Mouse (Mus musculus) embryonic facial prominence, embryonic 13.5 days (tissue): Measurements from ENCODE around the gene Arl15. TPM values are rescaled to one million over a fixed set of nuclear protein-coding genes. Genes with fewer than 3 reads are reported as not detected.

Experiments used
- ATAC-seq: fragments of 200-750 bp; cut with Nextera tagmentation; 2 replicates; pipeline ENCODE4 v1.8.0; 2017; ENCODE audit warnings: low read depth; ENCODE audit not compliant: insufficient number of reproducible peaks, insufficient read depth, low FRiP score, low TSS enrichment
- H3K27ac ChIP-seq: fragments of 300-500 bp; sonication (generic); 2 replicates; pipeline ENCODE4 v1.5.1; 2015; ENCODE audit warnings: moderate library complexity, mild to moderate bottlenecking, inconsistent platforms
- H3K27me3 ChIP-seq: fragments of 300-500 bp; sonication (generic); 2 replicates; pipeline ENCODE4 v1.6.1; 2015; ENCODE audit warnings: mild to moderate bottlenecking, inconsistent platforms
- H3K36me3 ChIP-seq: fragments of 300-500 bp; sonication (generic); 2 replicates; pipeline ENCODE4 v1.6.1; 2015; ENCODE audit warnings: mild to moderate bottlenecking, inconsistent platforms
- H3K4me1 ChIP-seq: fragments of 300-500 bp; sonication (generic); 2 replicates; pipeline ENCODE4 v1.6.1; 2015; ENCODE audit warnings: inconsistent platforms
- H3K4me2 ChIP-seq: fragments of 300-500 bp; sonication (generic); 2 replicates; pipeline ENCODE4 v1.6.1; 2015; ENCODE audit warnings: moderate library complexity, mild to moderate bottlenecking, inconsistent platforms
- H3K4me3 ChIP-seq: fragments of 300-500 bp; sonication (generic); 2 replicates; pipeline ENCODE4 v1.5.1; 2015; ENCODE audit warnings: mild to moderate bottlenecking, inconsistent platforms
- H3K9ac ChIP-seq: fragments of 300-500 bp; sonication (generic); 2 replicates; pipeline ENCODE4 v1.6.1; 2015; ENCODE audit warnings: mild to moderate bottlenecking, inconsistent platforms
- H3K9me3 ChIP-seq: fragments of 300-500 bp; sonication (generic); 2 replicates; pipeline ENCODE4 v1.6.1; 2016; ENCODE audit warnings: inconsistent platforms
- WGBS: fragments of 180-500 bp; shearing (Covaris S2); methylation state at CpG from one replicate; pipeline ENCODE4 v1.1.7; 2015; ENCODE audit warnings: mixed read lengths; 5-methylcytosine and 5-hydroxymethylcytosine counted together
- polyA plus RNA-seq: library from polyadenylated mRNA; unstranded; fragments of >200 nt; fragmentation: Nextera tagmentation; extraction: Ambion mirVana; gene quantifications from 2 replicates; pipeline ENCODE4 v1.2.1, GENCODE M21; 2015

Gene Arl15
- polyA plus RNA-seq, 1 experiment from 2014 or later: 16.5 TPM

- Histone ChIP-seq H3K27ac (no peak overlapping the region), H3K27me3 (no peaks in the 10 kb centered on the region), H3K36me3 (no peaks in the 10 kb centered on the region), H3K9me3 (no peaks in the 10 kb centered on the region), H3K9ac (no peak overlapping the region), H3K4me1 (peaks cover 11% of the 10 kb centered on the region), H3K4me3 (no peak overlapping the region), H3K4me2 (no peak overlapping the region)
- ATAC-seq: no peak
- WGBS: 67% methylated on average over 15 of the region's 15 CpGs
Observed at GRCm38 (mm10) chr13:114144052-114145046, 350.0 kb downstream of the Arl15 start.

GRCm38 (mm10) chr13:114145249-114145648 lies 350.9 kb downstream of the Arl15 start:
- no peaks in the 10 kb centered on the region for H3K27me3 ChIP-seq
- WGBS: 83% methylated on average over 8 of the region's 8 CpGs

GRCm38 (mm10) chr13:114150856-114151697 lies 356.8 kb downstream of the Arl15 start:
- Histone ChIP-seq H3K27ac (no peak overlapping the region), H3K36me3 (peaks cover 7% of the 10 kb centered on the region), H3K4me2 (no peak overlapping the region), H3K4me3 (no peak overlapping the region), H3K4me1 (no peaks in the 10 kb centered on the region), H3K9ac (no peak overlapping the region), H3K27me3 (no peaks in the 10 kb centered on the region), H3K9me3 (no peaks in the 10 kb centered on the region)
- no peak for ATAC-seq
- WGBS: 89% methylated on average over 16 of the region's 16 CpGs

More at GRCm38 (mm10) chr13:114145249-114145648, 350.9 kb downstream of the Arl15 start:
- Histone ChIP-seq H3K27ac (no peak overlapping the region), H3K9me3 (no peaks in the 10 kb centered on the region), H3K4me1 (peaks cover 8% of the 10 kb centered on the region; the same call in 1 of the 2 replicates), H3K36me3 (no peaks in the 10 kb centered on the region), H3K9ac (no peak overlapping the region), H3K4me3 (no peak overlapping the region), H3K4me2 (no peak overlapping the region)
- no peak for ATAC-seq

DNA sequence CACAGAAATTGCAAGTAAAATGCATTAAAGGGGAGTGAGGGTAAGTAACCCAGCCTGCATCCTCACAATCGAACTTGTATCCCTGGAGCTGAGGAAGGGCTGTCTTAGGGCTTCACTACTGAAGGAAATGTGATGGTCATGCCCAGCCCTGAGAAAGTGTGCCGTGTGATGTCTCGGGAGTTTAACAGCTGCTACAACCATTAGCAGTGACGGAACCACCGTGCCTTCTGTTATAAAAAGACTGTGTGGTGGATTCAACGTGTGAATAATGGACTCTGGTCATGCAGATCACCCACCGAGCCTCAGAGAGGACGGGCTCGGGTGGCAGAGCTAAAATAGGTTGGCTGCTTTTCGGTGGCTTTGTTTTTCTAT lies 357.4 kb downstream of the Arl15 start:
- H3K4me1 ChIP-seq: 0 out of 2 replicates have a peak, but pooled peaks cover 2% of the 10 kb centered on the region
- H3K36me3 ChIP-seq: peaks cover 7% of the 10 kb centered on the region
- WGBS: 89% methylated on average over 10 of the region's 10 CpGs
- no peak overlapping the region for H3K4me2 ChIP-seq
- H3K27me3 ChIP-seq: no peaks in the 10 kb centered on the region
- H3K9me3 ChIP-seq: no peaks in the 10 kb centered on the region
- no peak overlapping the region for H3K9ac ChIP-seq
- no peak for ATAC-seq
- no peak overlapping the region for H3K27ac ChIP-seq
- H3K4me3 ChIP-seq: no peak overlapping the region

DNA sequence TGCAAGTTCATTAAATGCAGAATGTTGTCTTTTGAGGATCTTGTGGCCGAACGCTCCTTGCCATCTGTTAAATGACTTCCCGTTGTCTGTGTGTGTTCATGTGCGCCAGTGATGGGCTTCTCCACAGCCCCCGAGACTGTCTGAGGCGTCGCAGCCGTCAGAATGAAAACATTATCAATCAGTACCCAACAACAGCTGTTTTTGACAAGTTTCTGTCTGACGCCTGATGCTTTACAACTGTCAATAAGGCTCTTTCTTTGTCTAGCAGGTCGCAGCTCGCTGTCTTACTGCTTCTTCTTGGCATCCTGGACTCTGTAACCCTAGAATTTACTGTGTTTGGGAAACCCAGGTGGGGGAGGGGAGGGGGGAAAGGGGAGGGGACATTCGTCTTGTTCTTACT lies 362.4 kb downstream of the Arl15 start:
- peaks cover 7% of the 10 kb centered on the region for H3K36me3 ChIP-seq
- ATAC-seq: no peak
- WGBS: 61% methylated on average over 12 of the region's 12 CpGs
- H3K4me2 ChIP-seq: no peak overlapping the region
- H3K9ac ChIP-seq: no peak overlapping the region
- peaks cover 10% of the 10 kb centered on the region for H3K4me1 ChIP-seq
- H3K27me3 ChIP-seq: no peaks in the 10 kb centered on the region
- H3K4me3 ChIP-seq: no peak overlapping the region
- H3K27ac ChIP-seq: no peak overlapping the region
- H3K9me3 ChIP-seq: no peaks in the 10 kb centered on the region

DNA sequence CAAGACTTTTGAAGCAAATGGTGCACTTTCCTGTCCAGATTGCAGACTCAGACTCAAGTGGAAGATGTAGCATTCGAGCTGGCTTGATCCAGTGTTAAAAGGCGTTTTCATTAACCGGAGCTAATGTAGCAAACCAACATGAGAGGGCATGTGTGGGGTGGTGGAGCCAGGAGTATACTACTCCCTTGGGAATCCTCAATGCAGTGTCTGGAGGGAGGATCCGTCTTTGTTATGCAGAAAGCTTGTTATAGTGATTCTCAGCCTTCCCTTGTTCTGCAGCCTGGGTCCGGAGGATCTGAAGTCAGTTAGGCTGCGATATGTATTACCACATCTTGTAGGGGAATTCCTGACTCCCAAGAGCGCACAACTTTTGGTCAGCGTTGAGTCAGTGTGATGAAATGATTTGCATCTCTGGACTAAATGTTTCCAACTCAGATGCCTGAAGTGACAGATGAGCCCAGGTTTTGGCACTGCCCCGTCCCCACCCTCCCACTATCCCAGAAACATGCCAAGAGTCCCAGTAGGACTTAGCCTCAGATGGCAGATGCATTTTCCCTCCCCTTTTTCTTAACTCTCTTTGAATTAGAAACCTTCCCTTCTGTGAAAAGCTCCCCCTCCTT lies 363.9 kb downstream of the Arl15 start:
- no peaks in the 10 kb centered on the region for H3K27me3 ChIP-seq
- 82% methylated on average over 9 of the region's 9 CpGs for WGBS
- H3K4me2 ChIP-seq: no peak overlapping the region
- no peak overlapping the region for H3K27ac ChIP-seq
- H3K9ac ChIP-seq: no peak overlapping the region
- H3K36me3 ChIP-seq: peaks cover 7% of the 10 kb centered on the region
- H3K4me3 ChIP-seq: no peak overlapping the region
- peaks cover 10% of the 10 kb centered on the region for H3K4me1 ChIP-seq
- ATAC-seq: no peak
- no peaks in the 10 kb centered on the region for H3K9me3 ChIP-seq

GRCm38 (mm10) chr13:114159634-114160391 lies 365.5 kb downstream of the Arl15 start:
- Histone ChIP-seq H3K9me3 (no peaks in the 10 kb centered on the region), H3K9ac (no peak overlapping the region), H3K27ac (no peak overlapping the region), H3K4me2 (no peak overlapping the region), H3K4me3 (no peak overlapping the region), H3K36me3 (peaks cover 2% of the 10 kb centered on the region), H3K4me1 (peaks cover 10% of the 10 kb centered on the region), H3K27me3 (no peaks in the 10 kb centered on the region)
- 60% methylated on average over 13 of the region's 13 CpGs for whole genome bisulfite sequencing
- ATAC-seq: no peak

GRCm38 (mm10) chr13:114162753-114163152 lies 368.4 kb downstream of the Arl15 start:
- 67% methylated on average over 4 of the region's 4 CpGs for WGBS
- Histone ChIP-seq H3K4me1 (peaks cover 23% of the 10 kb centered on the region), H3K9ac (no peak overlapping the region), H3K27me3 (no peaks in the 10 kb centered on the region), H3K4me2 (no peak overlapping the region), H3K9me3 (no peaks in the 10 kb centered on the region), H3K4me3 (no peak overlapping the region), H3K36me3 (no peaks in the 10 kb centered on the region), H3K27ac (no peak overlapping the region)
- no peak for ATAC-seq

DNA sequence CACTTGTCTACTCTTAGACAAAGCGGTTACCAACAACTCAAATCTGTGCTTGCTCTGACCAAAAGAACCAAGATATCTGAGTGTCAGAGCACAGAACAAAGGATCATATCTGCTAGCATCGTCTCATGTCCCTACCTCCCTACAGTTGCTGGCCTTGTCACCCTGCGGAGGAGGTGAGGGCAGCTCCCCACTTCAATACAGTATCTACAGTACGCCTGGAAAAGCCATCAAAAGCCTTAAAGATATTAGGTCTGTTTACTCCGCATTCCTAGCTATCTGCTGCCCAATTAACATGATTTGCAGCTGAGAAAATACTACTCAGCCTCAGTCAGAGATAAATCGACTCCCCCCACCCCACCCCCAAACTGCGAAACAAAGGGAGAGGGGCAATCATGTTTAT lies 371.3 kb downstream of the Arl15 start:
- no peaks in the 10 kb centered on the region for H3K9me3 ChIP-seq
- WGBS: 58% methylated on average over 7 of the region's 7 CpGs
- H3K27me3 ChIP-seq: no peaks in the 10 kb centered on the region
- peaks cover 15% of the 10 kb centered on the region for H3K4me1 ChIP-seq
- no peak for ATAC-seq
- H3K4me3 ChIP-seq: no peak overlapping the region
- H3K9ac ChIP-seq: no peak overlapping the region
- H3K27ac ChIP-seq: no peak overlapping the region
- H3K4me2 ChIP-seq: no peak overlapping the region
- H3K36me3 ChIP-seq: no peaks in the 10 kb centered on the region

DNA sequence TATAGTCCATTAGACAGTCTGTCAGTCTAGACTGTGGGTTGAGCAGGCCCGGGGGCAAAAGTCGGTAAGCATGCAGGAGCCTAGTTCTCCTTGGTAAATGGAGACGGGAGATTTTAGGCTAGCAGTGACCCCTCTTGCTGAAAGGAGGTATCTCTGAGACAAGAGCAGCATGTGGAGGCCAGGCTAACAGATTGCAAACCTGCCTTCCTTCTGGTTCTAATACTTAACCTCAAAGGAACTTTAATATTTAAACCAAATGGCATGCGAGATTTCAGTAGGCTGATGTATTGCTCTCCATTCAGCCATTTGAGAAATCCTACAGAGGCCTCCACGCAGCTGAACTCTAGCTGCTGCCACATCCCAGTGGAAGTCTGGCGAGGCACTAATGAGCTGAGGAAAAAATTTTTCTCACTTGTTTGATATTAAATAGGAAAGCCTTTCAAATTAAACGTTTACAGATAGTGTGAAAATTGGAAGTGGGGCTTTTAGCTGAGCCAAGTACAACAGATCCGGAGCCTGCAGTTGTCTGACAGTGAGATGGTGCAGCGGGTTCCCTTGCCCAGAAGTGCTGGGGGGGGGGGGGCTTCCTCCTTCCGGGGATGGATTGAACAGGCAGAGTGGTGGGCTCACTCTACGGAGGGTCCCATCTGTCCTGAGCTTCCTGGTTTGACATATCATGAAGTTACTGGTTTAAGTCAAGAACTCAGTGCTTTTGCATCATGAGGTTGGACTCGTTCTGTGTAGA lies 372.3 kb downstream of the Arl15 start:
- H3K27me3 ChIP-seq: no peaks in the 10 kb centered on the region
- no peaks in the 10 kb centered on the region for H3K36me3 ChIP-seq
- H3K4me3 ChIP-seq: no peak overlapping the region
- peaks cover 15% of the 10 kb centered on the region for H3K4me1 ChIP-seq
- no peak overlapping the region for H3K4me2 ChIP-seq
- no peak for ATAC-seq
- H3K9ac ChIP-seq: no peak overlapping the region
- 32% methylated on average over 12 of the region's 12 CpGs for WGBS
- no peaks in the 10 kb centered on the region for H3K9me3 ChIP-seq
- no peak overlapping the region for H3K27ac ChIP-seq
